Mouse (Mus musculus) bone marrow, adult 2 months (tissue): ENCODE data around the gene Dera.

ENCODE experiments used
- CTCF ChIP-seq: fragments of 200-500 bp; IDR thresholded peaks from 2 replicates; pipeline ENCODE4 v1.5.1; 2011; ENCODE audit warnings: low read length, control low read depth; ENCODE audit not compliant: control insufficient read depth, insufficient read depth
- POLR2A ChIP-seq: fragments of 200-500 bp; IDR thresholded peaks from 2 replicates; pipeline ENCODE4 v1.6.1; 2011; ENCODE audit warnings: low read depth, mild to moderate bottlenecking, control low read depth, low read length, borderline replicate concordance; ENCODE audit not compliant: control insufficient read depth

GRCm38 (mm10) chr6:137783899-137784637, 29.7 kb downstream of the Dera start:
- no peak for TF ChIP-seq POLR2A
- TF ChIP-seq CTCF = no peak
